Mouse (Mus musculus) lung, postnatal 0 days (tissue): ENCODE data around the gene Cirbp.

ENCODE experiments used
- CTCF ChIP-seq: IDR thresholded peaks from 2 replicates; pipeline ENCODE4 v1.5.1; 2016; ENCODE audit warnings: antibody characterized with exemption, mild to moderate bottlenecking
- EP300 ChIP-seq: IDR thresholded peaks from 2 replicates; pipeline ENCODE4 v1.6.1; 2016; ENCODE audit warnings: antibody characterized with exemption, mild to moderate bottlenecking, control low read depth

DNA sequence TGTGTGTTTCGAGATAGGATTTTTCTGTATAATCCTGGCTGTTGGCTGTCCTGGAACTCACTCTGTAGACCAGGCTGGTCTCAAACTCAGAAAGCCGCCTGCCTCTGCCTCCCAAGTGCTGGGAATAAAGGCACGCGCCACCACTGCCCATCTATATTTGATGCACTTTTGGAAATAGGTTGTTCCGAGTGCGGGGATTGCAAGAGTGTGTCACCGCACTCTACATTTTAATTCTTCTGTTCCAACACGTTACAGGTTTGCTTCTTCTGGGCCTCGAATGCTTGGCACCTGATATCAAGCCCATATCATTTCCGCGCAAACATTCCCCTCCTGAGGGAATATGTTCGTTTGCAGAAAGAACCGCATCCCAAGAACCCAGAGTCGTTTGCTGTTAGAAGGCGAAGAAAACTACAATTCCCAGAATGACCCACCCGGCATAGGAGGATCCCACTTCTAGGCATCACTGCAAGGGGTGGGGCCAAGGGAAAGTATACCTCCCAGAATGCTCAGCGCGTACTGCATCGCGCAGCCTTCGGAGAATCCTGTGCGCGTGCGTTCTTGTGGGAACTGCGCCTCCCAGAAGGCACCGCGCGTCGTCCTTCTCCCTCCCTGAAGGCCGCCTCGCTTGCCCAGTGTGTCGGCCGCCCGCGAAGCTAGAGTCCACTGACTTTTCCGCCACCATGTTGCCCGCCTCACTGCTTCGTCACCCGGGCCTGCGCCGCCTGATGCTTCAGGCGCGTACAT is 23.8 kb upstream of the Cirbp start:
- no peak; the same call in 1 of the 2 replicates for TF ChIP-seq CTCF
- TF ChIP-seq EP300, result no peak; the same call in 1 of the 2 replicates
